Mouse (Mus musculus) hindbrain, embryonic 16.5 days (tissue): ENCODE results near the gene Dnase1. TPM values are rescaled to one million over a fixed set of nuclear protein-coding genes. Genes with fewer than 3 reads are reported as not detected.
"Not testable (repeated sequence)": the region's sequence is repeated elsewhere in the genome, so short reads cannot be mapped to it uniquely, and the experiment has no call there.

Experiments
- ATAC-seq: fragments of 200-750 bp; cut with Nextera tagmentation; 2 replicates; pipeline ENCODE4 v1.8.0; 2017; ENCODE audit warnings: moderate TSS enrichment, moderate library complexity
- H3K27ac ChIP-seq: fragments of 300-500 bp; sonication (generic); 2 replicates; pipeline ENCODE4 v1.5.1; 2014; ENCODE audit warnings: low read depth, mild to moderate bottlenecking, control low read depth, low read length, moderate library complexity
- H3K27me3 ChIP-seq: fragments of 300-500 bp; sonication (generic); replicated peaks from 2 replicates; pipeline ENCODE4 v1.6.1; 2014; ENCODE audit warnings: low read length; ENCODE audit not compliant: control insufficient read depth, insufficient read depth
- H3K36me3 ChIP-seq: fragments of 300-500 bp; sonication (generic); 2 replicates; pipeline ENCODE4 v1.6.1; 2014; ENCODE audit warnings: mild to moderate bottlenecking, low read length, moderate library complexity, mixed read lengths; ENCODE audit not compliant: control insufficient read depth, insufficient read depth
- H3K4me1 ChIP-seq: fragments of 300-500 bp; sonication (generic); 2 replicates; pipeline ENCODE4 v1.6.1; 2014; ENCODE audit warnings: low read depth, low read length; ENCODE audit not compliant: control insufficient read depth, insufficient read depth
- H3K4me2 ChIP-seq: fragments of 300-500 bp; sonication (generic); 2 replicates; pipeline ENCODE4 v1.6.1; 2014; ENCODE audit warnings: mild to moderate bottlenecking, low read length, control low read depth, moderate library complexity
- H3K4me3 ChIP-seq: fragments of 300-500 bp; sonication (generic); 2 replicates; pipeline ENCODE4 v1.5.1; 2014; ENCODE audit warnings: mild to moderate bottlenecking, low read length, control low read depth, moderate library complexity
- H3K9ac ChIP-seq: fragments of 300-500 bp; sonication (generic); 2 replicates; pipeline ENCODE4 v1.6.1; 2014; ENCODE audit warnings: low read depth, mild to moderate bottlenecking, control low read depth, low read length, moderate library complexity
- H3K9me3 ChIP-seq: fragments of 300-500 bp; sonication (generic); 2 replicates; pipeline ENCODE4 v1.6.1; 2014; ENCODE audit warnings: mild to moderate bottlenecking, low read length, moderate library complexity; ENCODE audit not compliant: control insufficient read depth
- WGBS: fragments of 180-500 bp; shearing (Covaris S2); extraction: QIAGEN DNeasy Blood & Tissue Kit; methylation state at CpG from one replicate; pipeline ENCODE4 v1.1.7; 2014; 5-methylcytosine and 5-hydroxymethylcytosine counted together
- polyA plus RNA-seq: library from polyadenylated mRNA; unstranded; fragments of >200 nt; fragmentation: Nextera tagmentation; extraction: Ambion mirVana; gene quantifications from 2 replicates; pipeline ENCODE4 v1.2.1, GENCODE M21; 2015

The Dnase1 gene
- polyA plus RNA-seq, 1 experiment from 2014 or later = 4.0 TPM

- Histone ChIP-seq H3K9ac (no peak overlapping the region), H3K27ac (no peak overlapping the region), H3K36me3 (no peaks in the 10 kb centered on the region), H3K4me3 (no peak overlapping the region), H3K27me3 (no peaks in the 10 kb centered on the region), H3K9me3 (no peaks in the 10 kb centered on the region), H3K4me1 (peaks cover 12% of the 10 kb centered on the region), H3K4me2 (no peak overlapping the region)
- WGBS = 88% methylated on average over 3 of the region's 3 CpGs
- no peak for ATAC-seq
These were observed 38.1 kb downstream of the Dnase1 start for GRCm38 (mm10) chr16:4074836-4075235.

GRCm38 (mm10) chr16:4077384-4078061, 40.8 kb downstream of the Dnase1 start, which contains the start of gene Trap1:
TSS of gene Trap1 (minus strand) at chr16:4077827.
- Histone ChIP-seq H3K4me3 (peak within 1 kb of the TSS; percentile 95), H3K27me3 (no peaks in the 10 kb centered on the region), H3K9me3 (no peaks in the 10 kb centered on the region), H3K4me2 (peak within 1 kb of the TSS; percentile 70), H3K27ac (peak within 1 kb of the TSS; percentile 92), H3K4me1 (peaks cover 12% of the 10 kb centered on the region), H3K36me3 (peaks cover 2% of the 10 kb centered on the region; the same call in 1 of the 2 replicates), H3K9ac (peak within 1 kb of the TSS; percentile 84)
- peak; percentile 98 for ATAC-seq
- under 1% methylated on average over 58 of the region's 58 CpGs for WGBS

GRCm38 (mm10) chr16:4078302-4078701, 41.6 kb downstream of the Dnase1 start:
- H3K36me3 ChIP-seq, H3K9ac ChIP-seq, H3K9me3 ChIP-seq, ATAC-seq, H3K27me3 ChIP-seq, H3K27ac ChIP-seq: not testable (repeated sequence)
- peak overlapping the region; percentile 95; the same call in 1 of the 2 replicates for H3K4me3 ChIP-seq
- 73% methylated on average over 10 of the region's 10 CpGs for WGBS
- H3K4me2 ChIP-seq = peak overlapping the region; percentile 70
- peaks cover 12% of the 10 kb centered on the region for H3K4me1 ChIP-seq

GRCm38 (mm10) chr16:4079656-4080055, 42.9 kb downstream of the Dnase1 start:
- H3K36me3 ChIP-seq = peaks cover 12% of the 10 kb centered on the region
- H3K4me3 ChIP-seq = no peak overlapping the region
- H3K4me2 ChIP-seq = no peak overlapping the region
- no peak overlapping the region for H3K27ac ChIP-seq
- H3K9ac ChIP-seq = no peak overlapping the region
- peaks cover 12% of the 10 kb centered on the region for H3K4me1 ChIP-seq
- H3K9me3 ChIP-seq = no peaks in the 10 kb centered on the region
- whole genome bisulfite sequencing = 85% methylated on average over 1 of the region's 1 CpGs
- no peaks in the 10 kb centered on the region for H3K27me3 ChIP-seq
- no peak for ATAC-seq

GRCm38 (mm10) chr16:4080419-4080818, 43.7 kb downstream of the Dnase1 start:
- WGBS = 75% methylated on average over 3 of the region's 3 CpGs
- ATAC-seq = not testable (repeated sequence)

GRCm38 (mm10) chr16:4085051-4085450, 48.3 kb downstream of the Dnase1 start:
- Histone ChIP-seq H3K4me3 (no peak overlapping the region), H3K4me1 (no peaks in the 10 kb centered on the region), H3K27me3 (no peaks in the 10 kb centered on the region), H3K36me3 (peaks cover 47% of the 10 kb centered on the region), H3K9me3 (no peaks in the 10 kb centered on the region), H3K27ac (no peak overlapping the region), H3K9ac (no peak overlapping the region), H3K4me2 (no peak overlapping the region)
- WGBS = 96% methylated on average over 7 of the region's 7 CpGs
- ATAC-seq = no peak

More at GRCm38 (mm10) chr16:4080419-4080818, 43.7 kb downstream of the Dnase1 start:
- H3K27ac ChIP-seq, H3K4me2 ChIP-seq, H3K4me3 ChIP-seq, H3K27me3 ChIP-seq, H3K9ac ChIP-seq, H3K9me3 ChIP-seq: not testable (repeated sequence)
- Histone ChIP-seq H3K36me3 (peaks cover 20% of the 10 kb centered on the region), H3K4me1 (peaks cover 12% of the 10 kb centered on the region)

- H3K9me3 ChIP-seq = no peaks in the 10 kb centered on the region
- 93% methylated on average over 9 of the region's 9 CpGs for WGBS
- no peak overlapping the region for H3K27ac ChIP-seq
- no peak overlapping the region for H3K4me3 ChIP-seq
- no peak overlapping the region for H3K9ac ChIP-seq
- H3K36me3 ChIP-seq = peaks cover 53% of the 10 kb centered on the region
- no peaks in the 10 kb centered on the region for H3K27me3 ChIP-seq
- H3K4me2 ChIP-seq = no peak overlapping the region
- no peak for ATAC-seq
- H3K4me1 ChIP-seq = no peaks in the 10 kb centered on the region
These were observed 49.2 kb downstream of the Dnase1 start for GRCm38 (mm10) chr16:4085851-4086387.

GRCm38 (mm10) chr16:4087214-4087913, 50.6 kb downstream of the Dnase1 start:
- Histone ChIP-seq H3K27me3 (no peaks in the 10 kb centered on the region), H3K9ac (no peak overlapping the region), H3K4me1 (no peaks in the 10 kb centered on the region), H3K4me3 (no peak overlapping the region), H3K4me2 (no peak overlapping the region), H3K9me3 (no peaks in the 10 kb centered on the region), H3K36me3 (peaks cover 65% of the 10 kb centered on the region), H3K27ac (no peak overlapping the region)
- WGBS = 92% methylated on average over 8 of the region's 8 CpGs
- ATAC-seq = no peak
